Mouse (Mus musculus) liver, adult 2 months (tissue): ENCODE results near the gene Smr3a. TPM values are rescaled to one million over a fixed set of nuclear protein-coding genes. Genes with fewer than 3 reads are reported as not detected.

Source experiments
- DNase-seq: peaks from one replicate; pipeline ENCODE4 v3.0.0-alpha.2; 2011; ENCODE audit warnings: low read depth, low spot score; ENCODE audit errors: extremely low read depth
- H3K27ac ChIP-seq: fragments of 200-500 bp; replicated peaks from 2 replicates; pipeline ENCODE4 v1.5.1; 2012; ENCODE audit warnings: low read depth, mild to moderate bottlenecking, control low read depth, inconsistent platforms, low read length; ENCODE audit not compliant: insufficient read depth
- H3K27me3 ChIP-seq: fragments of 200-500 bp; 2 replicates; pipeline ENCODE4 v1.6.1; 2012; ENCODE audit warnings: mild to moderate bottlenecking, moderate library complexity, low read length, inconsistent platforms; ENCODE audit not compliant: control insufficient read depth, insufficient read depth
- H3K36me3 ChIP-seq: fragments of 200-500 bp; 2 replicates; pipeline ENCODE4 v1.6.1; 2012; ENCODE audit warnings: low read length, inconsistent platforms; ENCODE audit not compliant: control insufficient read depth, insufficient read depth
- H3K4me1 ChIP-seq: fragments of 200-500 bp; 2 replicates; pipeline ENCODE4 v1.6.1; 2011; ENCODE audit warnings: low read length; ENCODE audit not compliant: control insufficient read depth, insufficient read depth
- H3K4me3 ChIP-seq: fragments of 200-500 bp; 2 replicates; pipeline ENCODE4 v1.5.1; 2011; ENCODE audit warnings: low read depth, mild to moderate bottlenecking, control low read depth, low read length, moderate library complexity; ENCODE audit not compliant: insufficient read depth
- H3K79me2 ChIP-seq: fragments of 200-500 bp; 2 replicates; pipeline ENCODE4 v1.6.1; 2012; ENCODE audit warnings: inconsistent platforms, mild to moderate bottlenecking, low read length, moderate library complexity; ENCODE audit not compliant: control insufficient read depth, insufficient read depth
- H3K9ac ChIP-seq: fragments of 200-500 bp; 2 replicates; pipeline ENCODE4 v1.6.1; 2012; ENCODE audit warnings: low read depth, mild to moderate bottlenecking, control low read depth, inconsistent platforms, low read length
- CTCF ChIP-seq: fragments of 200-500 bp; IDR thresholded peaks from 2 replicates; pipeline ENCODE4 v1.5.1; 2011; ENCODE audit warnings: low read depth, low read length, control low read depth
- POLR2A ChIP-seq: fragments of 200-500 bp; IDR thresholded peaks from 2 replicates; pipeline ENCODE4 v1.6.1; 2011; ENCODE audit warnings: low read length, control low read depth; ENCODE audit not compliant: insufficient read depth; ENCODE audit errors: extremely low read depth
- WGBS: fragments of 180-500 bp; shearing (Covaris S2); methylation state at CpG from one replicate; pipeline ENCODE4 v1.1.7; 2018; 5-methylcytosine and 5-hydroxymethylcytosine counted together
- polyA plus RNA-seq: library from polyadenylated mRNA; depleted of rRNA; stranded (reverse); fragments of >200 nt; gene quantifications from 2 replicates; pipeline ENCODE4 v1.2.3, GENCODE M21; 2012; rRNA removed
- total RNA-seq: library from RNA; depleted of rRNA; stranded (reverse); fragments of >200 nt; gene quantifications from 2 replicates; pipeline ENCODE4 v1.2.3, GENCODE M21; 2014; rRNA removed

Smr3a gene
- total RNA-seq (not detected in 2 replicates), polyA plus RNA-seq (not detected in 2 replicates)

DNA sequence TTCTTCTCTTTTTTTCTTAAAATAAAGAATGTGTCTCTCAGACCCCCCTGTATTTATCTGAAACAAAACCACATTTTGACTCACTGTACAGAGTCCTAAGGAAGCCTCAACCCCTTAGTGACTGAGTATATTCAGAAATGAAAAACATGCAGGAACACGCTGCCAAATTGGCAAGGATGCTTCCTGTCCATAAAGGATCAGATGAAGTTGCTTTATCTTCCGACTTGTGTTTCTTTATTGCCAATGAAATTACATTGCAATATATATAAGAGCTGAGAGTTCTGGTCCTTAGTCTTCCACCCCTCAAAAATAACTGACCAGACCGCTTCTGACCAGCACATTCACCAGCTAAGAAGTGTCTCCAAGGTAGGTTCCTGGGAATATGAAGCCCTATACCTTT lies at the start of gene Smr3a:
Gene Smr3a (plus strand): TSS at position 301 of the 400 bp plus-strand sequence.
- 77% methylated on average over 3 of the region's 3 CpGs for WGBS

DNA sequence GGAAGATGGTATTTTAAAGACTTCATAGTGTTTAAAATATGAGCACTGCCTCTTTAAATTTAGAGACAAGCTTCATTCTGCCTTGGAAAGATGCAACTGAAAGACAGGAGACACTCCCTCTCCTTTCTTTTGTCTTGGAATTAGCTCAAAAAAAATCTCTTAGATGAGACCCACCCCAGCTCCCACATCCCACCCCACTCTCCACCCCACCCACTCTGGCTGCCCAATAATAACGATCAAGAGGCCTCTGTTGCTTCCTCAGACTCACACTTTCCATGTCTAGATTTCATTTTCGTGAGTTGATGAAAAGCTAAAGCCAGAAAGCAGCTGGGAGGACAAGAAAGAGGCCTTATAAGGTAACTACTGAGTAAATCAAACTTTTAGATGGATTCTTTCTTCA lies 33.1 kb upstream of the Smr3a start, which contains the start of the genes 2310003L06Rik and Gm28434:
Gene 2310003L06Rik (plus strand): TSS at position 259 of the 400 bp plus-strand sequence.
Gene Gm28434 (plus strand): TSS at position 317 of the 400 bp plus-strand sequence.
- no peaks in the 10 kb centered on the region for H3K4me1 ChIP-seq
- 45% methylated on average over 2 of the region's 2 CpGs for WGBS

More for the DNA sequence above, at the start of gene Smr3a:
- H3K27me3 ChIP-seq: no peaks in the 10 kb centered on the region
- H3K4me3 ChIP-seq: no peak within 1 kb of the TSS
- no peaks in the 10 kb centered on the region for H3K36me3 ChIP-seq
- H3K27ac ChIP-seq: no peak within 1 kb of the TSS
- no peak for DNase-seq
- no peak for TF ChIP-seq POLR2A
- H3K79me2 ChIP-seq: no peaks in the 10 kb centered on the region
- no peaks in the 10 kb centered on the region for H3K4me1 ChIP-seq
- H3K9ac ChIP-seq: no peak within 1 kb of the TSS

DNA sequence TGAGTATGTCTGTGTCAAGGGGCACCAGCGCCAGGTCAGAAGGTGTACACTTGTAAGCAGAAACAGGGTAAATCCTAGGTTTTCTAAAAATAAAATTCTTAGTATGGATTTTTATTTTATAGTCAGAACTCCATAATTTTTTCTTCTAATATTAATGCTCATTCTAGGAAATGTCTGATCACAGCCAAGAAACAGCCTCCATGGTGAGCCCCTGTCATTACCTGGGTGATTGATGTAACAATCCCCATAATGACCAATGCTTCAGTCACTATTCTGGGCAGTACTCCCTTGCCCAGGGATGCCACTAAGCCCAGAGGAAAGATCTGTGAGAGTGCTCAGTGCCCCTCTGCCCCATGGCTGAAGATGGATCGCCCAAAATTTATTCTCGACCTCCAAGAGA lies 23.2 kb upstream of the Smr3a start, which contains the start of gene Cabs1:
Gene Cabs1 (plus strand): TSS at position 301 of the 400 bp plus-strand sequence.
- H3K4me3 ChIP-seq: no peak within 1 kb of the TSS
- H3K36me3 ChIP-seq: no peaks in the 10 kb centered on the region
- no peak within 1 kb of the TSS for H3K27ac ChIP-seq
- no peak for DNase-seq
- H3K79me2 ChIP-seq: no peaks in the 10 kb centered on the region
- no peaks in the 10 kb centered on the region for H3K27me3 ChIP-seq
- TF ChIP-seq POLR2A: no peak
- TF ChIP-seq CTCF: no peak
- 66% methylated on average over 3 of the region's 3 CpGs for WGBS
- H3K4me1 ChIP-seq: no peaks in the 10 kb centered on the region
- no peak within 1 kb of the TSS for H3K9ac ChIP-seq

More for the DNA sequence above, 33.1 kb upstream of the Smr3a start, which contains the start of the genes 2310003L06Rik and Gm28434:
- Histone ChIP-seq H3K79me2 (no peaks in the 10 kb centered on the region), H3K4me3 (no peak within 1 kb of the TSS), H3K27me3 (no peaks in the 10 kb centered on the region), H3K27ac (no peak within 1 kb of the TSS), H3K9ac (no peak within 1 kb of the TSS), H3K36me3 (no peaks in the 10 kb centered on the region)
- no peak for DNase-seq
- TF ChIP-seq POLR2A (no peak), CTCF (no peak)

DNA sequence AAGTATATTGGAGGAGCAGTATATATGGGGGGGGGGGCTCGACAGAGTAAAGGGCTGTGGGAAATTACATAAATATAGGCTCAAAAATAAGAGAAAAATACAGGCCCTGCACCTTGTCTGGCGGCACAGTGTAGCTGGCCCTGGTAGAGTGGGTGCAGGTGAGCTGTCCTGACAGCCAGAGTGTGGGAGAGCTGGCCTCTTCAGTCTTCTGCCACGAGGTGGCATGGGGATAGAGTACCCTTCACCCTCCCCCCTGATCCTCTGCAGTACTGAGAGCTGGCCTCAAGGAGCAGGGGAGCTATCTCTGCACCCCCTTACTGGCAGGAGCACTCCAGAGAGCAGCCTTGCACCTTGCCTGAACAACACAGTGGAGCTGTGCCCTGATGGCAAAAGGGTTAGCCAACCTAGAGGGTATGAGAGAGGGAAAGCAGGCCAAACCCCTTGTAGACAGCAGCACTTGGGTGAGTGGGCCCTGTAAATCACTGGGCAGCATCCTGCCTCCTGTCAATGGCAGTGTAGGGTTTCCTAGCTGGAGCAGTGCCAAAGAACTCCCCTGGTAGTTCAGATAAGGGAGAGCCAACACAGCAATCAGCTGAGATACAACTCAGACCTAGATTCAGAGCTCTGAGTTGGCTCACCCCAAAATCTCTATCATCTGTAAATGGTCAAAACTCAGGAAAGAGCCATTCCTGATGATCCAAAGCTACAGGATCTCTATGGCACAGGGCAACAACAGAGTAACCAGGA lies 19.7 kb upstream of the Smr3a start:
- Histone ChIP-seq H3K79me2 (no peaks in the 10 kb centered on the region), H3K36me3 (no peaks in the 10 kb centered on the region), H3K27me3 (no peaks in the 10 kb centered on the region), H3K4me3 (no peak overlapping the region), H3K9ac (no peak overlapping the region), H3K27ac (no peak overlapping the region), H3K4me1 (no peaks in the 10 kb centered on the region)
- TF ChIP-seq CTCF (no peak), POLR2A (no peak)
- no peak for DNase-seq
- 48% methylated on average over 3 of the region's 3 CpGs for WGBS

DNA sequence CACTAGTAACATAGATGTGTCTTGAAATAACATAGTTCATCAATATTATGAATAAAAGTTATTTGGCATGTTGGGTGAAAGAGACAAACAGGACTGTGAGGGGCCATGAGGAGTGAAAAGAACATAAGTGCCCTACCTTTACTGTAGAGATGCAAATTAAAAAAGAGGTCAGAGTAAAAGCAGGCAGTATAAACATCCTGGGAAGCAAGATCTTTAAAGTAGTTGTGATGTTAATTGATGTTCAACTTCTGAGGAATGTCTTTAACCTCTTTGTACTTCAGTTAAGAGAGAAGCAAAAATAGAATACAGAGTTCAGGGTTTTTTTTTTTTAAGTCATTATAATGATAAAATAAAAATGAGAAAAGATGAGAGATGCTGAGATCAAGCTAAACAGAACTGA lies 2.9 kb downstream of the Smr3a start:
- no peak for TF ChIP-seq CTCF
- no peak for TF ChIP-seq POLR2A
- H3K79me2 ChIP-seq: no peaks in the 10 kb centered on the region
- no peak for DNase-seq
- no peak overlapping the region for H3K27ac ChIP-seq
- no peaks in the 10 kb centered on the region for H3K4me1 ChIP-seq
- no peak overlapping the region for H3K9ac ChIP-seq
- H3K4me3 ChIP-seq: no peak overlapping the region
- H3K36me3 ChIP-seq: no peaks in the 10 kb centered on the region
- H3K27me3 ChIP-seq: no peaks in the 10 kb centered on the region

Other genes with a start within 250 kb of the Smr3a start
- gene Csn1s2a, start 228.0 kb upstream of the Smr3a start, total RNA-seq: not detected in 2 replicates
- not detected in 2 replicates for gene Csn1s2a, start 228.0 kb upstream of the Smr3a start, polyA plus RNA-seq
- gene Csn1s2b, start 194.5 kb upstream of the Smr3a start, total RNA-seq: not detected in 2 replicates
- not detected in 2 replicates for gene Csn1s2b, start 194.5 kb upstream of the Smr3a start, polyA plus RNA-seq
- gene Prr27, start 176.9 kb upstream of the Smr3a start, total RNA-seq: not detected in 2 replicates
- gene Prr27, start 176.9 kb upstream of the Smr3a start, polyA plus RNA-seq: not detected in 2 replicates
- not detected in 2 replicates for gene Odam, start 117.5 kb upstream of the Smr3a start, total RNA-seq
- not detected in 2 replicates for gene Odam, start 117.5 kb upstream of the Smr3a start, polyA plus RNA-seq
- not detected in 2 replicates for gene Csn3, start 77.0 kb upstream of the Smr3a start, total RNA-seq
- gene Csn3, start 77.0 kb upstream of the Smr3a start, polyA plus RNA-seq: not detected in 2 replicates
- not detected in 2 replicates for gene 2310003L06Rik, start 33.1 kb upstream of the Smr3a start, total RNA-seq
- not detected in 2 replicates for gene 2310003L06Rik, start 33.1 kb upstream of the Smr3a start, polyA plus RNA-seq
- not detected in 2 replicates for gene Gm28434, start 33.0 kb upstream of the Smr3a start, total RNA-seq
- not detected in 2 replicates for gene Gm28434, start 33.0 kb upstream of the Smr3a start, polyA plus RNA-seq
- not detected in 2 replicates for gene Cabs1, start 23.1 kb upstream of the Smr3a start, total RNA-seq
- gene Cabs1, start 23.1 kb upstream of the Smr3a start, polyA plus RNA-seq: not detected in 2 replicates
- gene Smr2, start 84.0 kb downstream of the Smr3a start, total RNA-seq: not detected in 2 replicates
- gene Smr2, start 84.0 kb downstream of the Smr3a start, polyA plus RNA-seq: not detected in 2 replicates
- gene Gm11116, start 109.0 kb downstream of the Smr3a start, total RNA-seq: not detected in 2 replicates
- gene Gm11116, start 109.0 kb downstream of the Smr3a start, polyA plus RNA-seq: not detected in 2 replicates
- not detected in 2 replicates for gene Gm11115, start 151.6 kb downstream of the Smr3a start, total RNA-seq
- gene Gm11115, start 151.6 kb downstream of the Smr3a start, polyA plus RNA-seq: not detected in 2 replicates